Mouse (Mus musculus) kidney, postnatal 14 days (tissue): ENCODE measurements around the gene Gm5089.

Experiments used
- DNase-seq: peaks from one replicate; pipeline ENCODE4 v3.0.0; 2022; ENCODE audit warnings: mixed read lengths

Gene Gm5089

DNA sequence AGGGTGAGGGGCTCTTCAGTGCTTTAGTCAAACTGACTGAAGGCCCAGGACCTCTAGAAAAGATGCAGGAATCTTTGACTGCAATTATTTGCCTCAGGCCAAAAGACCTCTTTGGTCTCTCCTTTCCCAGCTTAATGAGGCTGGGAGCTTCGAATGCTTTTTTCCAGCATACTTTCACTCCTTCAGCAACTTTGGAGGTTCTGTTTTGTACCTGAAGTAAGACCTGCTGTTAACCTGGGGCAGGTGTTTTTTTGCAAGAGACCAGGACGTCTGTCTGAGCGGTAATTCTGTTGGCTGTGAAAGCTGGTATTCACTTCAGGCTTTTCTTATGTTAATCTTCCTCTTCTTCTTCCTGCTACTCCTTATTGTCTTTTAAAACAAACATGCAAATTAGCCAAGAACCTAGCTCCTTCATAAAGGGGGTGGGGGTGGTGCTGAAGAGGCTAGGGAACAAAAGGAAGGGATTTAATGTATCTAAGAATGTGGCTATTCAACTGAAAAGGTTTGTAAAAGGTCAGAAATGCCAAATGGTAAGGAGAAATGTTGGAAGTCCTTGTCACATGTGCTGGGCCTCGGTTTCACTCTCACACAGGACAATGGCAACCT, 34.6 kb downstream of the Gm5089 start:
- DNase-seq = no peak

DNA sequence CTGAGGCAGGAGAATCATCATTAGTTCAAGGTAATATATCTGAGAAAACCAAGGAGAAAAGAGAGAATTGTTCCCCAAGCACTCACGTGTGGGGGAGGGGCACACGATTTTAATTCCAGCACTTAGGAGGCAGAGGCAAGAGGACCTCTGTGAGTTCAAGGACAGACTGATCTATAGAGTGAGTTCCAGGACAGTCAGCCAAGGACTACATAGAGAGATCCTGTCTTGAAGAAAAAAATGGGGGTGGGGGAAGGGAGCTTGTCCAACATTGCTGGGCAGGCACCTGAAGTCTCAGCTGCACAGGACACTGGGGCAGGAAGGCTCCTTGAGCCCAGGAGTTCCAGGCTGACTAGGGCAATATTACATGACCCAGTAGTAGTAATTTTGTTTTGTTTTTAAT, 36.1 kb downstream of the Gm5089 start:
- DNase-seq = no peak

DNA sequence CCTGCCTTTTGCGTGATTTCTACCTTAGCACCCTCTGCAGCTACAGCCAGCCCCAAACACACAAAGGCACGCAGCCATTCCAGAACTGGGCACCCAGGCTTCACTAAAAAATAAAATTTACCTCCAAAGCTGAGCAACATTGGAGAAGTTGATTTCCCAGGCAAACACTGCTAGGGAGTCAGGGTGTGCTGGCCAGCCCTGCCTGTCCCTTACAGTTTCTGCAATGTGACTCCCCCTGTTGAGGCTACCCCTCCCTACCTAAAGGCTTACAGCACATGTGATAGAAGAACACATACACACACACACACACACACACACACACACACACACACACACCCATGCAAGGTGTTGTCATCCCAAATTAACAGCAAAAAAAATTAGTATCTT, 37.4 kb downstream of the Gm5089 start:
- no peak for DNase-seq

DNA sequence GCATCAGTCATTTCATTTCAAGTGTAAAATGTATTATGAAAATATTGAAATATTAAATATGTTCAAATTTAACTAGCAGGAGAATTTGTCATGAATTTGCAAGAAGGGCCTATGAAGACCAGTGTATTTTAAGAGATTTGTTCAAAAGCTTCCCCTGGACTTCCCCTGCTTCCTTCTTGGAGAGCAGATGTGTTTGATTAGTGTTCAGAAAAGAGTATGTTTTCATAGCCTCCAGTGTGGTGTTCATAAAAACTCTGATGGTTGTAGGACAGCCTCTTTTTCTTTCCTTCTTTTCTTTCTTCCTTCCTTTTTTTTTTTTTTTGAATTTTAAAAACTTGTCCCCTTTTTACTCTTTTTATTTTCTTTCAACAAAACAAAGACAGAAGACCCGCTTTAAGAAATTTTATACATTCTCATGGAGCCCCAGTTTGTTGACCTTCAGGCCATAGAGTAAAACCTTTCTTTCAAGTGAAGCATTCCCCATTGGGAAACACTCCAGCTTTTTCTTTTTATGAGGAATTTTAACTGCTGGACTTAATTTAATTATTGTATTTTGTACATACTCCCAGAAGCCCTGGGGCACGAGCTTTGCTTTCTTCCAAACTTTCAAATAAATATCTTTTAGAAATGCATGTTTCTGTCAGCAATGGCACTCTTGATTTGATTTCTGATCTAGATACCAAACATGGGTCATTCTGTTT, 37.9 kb downstream of the Gm5089 start:
- peak; percentile 3 for DNase-seq

DNA sequence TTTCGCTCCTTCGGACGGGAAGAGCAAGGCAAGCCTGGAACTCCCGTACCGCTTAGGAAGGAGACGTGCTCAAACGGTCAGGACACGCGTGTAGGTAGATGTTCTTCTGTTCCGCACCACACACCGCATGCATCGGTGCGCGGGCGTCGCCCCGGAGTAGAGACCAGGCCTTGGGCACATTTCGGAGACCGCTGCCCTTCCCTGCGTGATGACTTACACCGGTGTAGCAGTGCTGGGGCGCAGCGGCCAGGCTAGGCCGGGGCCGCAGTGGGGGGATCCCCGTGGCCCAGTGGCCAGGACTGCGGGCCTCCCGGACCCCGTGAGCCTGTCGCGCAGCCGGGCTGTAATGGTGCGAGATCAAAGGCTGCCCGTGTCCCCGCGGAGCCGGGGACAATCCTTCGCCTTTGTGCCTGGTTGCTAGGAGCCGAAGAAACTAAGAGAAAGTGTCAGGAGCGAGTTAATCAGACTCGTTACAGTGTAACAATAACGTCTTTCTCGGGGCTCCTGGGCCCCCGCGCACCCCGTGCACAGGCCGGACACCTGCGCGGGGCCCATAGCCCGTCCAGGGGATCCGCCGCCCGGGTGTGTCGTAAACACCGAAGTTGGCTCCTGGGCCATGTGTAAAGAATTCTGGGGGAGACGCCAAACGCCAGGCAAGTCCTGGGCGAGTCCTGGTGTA, 44.2 kb downstream of the Gm5089 start:
- peak; percentile 14 for DNase-seq

DNA sequence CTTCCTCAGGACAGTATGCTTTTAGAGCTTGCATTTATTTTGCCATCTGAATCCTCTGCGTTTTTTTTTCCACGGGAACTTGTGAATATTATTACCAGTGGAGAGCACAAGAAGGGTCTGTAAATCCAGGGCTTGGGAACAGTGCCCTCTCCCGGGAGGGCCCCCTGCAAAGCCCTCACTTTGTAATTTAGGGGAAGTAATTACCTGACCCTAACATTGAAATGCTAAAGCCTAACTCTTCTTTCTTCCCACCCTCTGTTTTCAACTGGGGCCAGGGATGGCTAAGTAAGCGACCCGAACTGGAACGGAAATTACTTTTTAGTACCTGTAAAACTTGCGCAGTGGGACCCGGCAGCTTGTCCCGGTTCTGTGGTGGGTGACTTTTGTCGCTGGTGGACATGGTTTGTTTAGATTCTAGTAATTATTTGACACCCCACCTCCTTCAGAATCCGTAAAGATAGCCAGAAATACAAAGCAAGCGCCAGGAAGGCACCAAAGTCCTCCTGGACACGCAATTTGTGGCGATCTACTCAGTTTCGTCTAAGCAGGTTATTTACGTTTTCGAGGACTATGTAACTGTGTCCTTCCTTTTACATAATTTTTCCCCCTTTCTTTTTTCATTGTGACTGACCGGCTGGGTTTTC, 44.9 kb downstream of the Gm5089 start:
- no peak for DNase-seq

DNA sequence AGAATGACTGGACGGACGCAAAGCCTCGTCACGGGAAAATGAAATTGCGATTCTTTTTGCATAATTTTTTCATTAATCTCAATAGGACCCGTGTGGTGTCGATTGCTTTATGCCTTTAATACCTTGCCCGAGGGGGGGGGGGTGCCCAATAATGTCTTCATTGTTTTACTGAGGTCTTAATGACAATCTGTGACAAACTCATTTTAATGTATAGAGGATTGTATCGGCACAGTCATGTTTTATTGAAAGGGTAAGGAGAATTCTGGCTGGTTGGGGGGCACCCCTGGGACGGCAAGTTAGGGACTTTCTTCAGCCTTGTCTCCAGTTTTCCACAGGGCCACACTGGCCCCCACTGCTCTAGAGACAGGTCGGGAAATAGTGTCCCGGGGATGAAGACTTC, 45.7 kb downstream of the Gm5089 start:
- DNase-seq = no peak

DNA sequence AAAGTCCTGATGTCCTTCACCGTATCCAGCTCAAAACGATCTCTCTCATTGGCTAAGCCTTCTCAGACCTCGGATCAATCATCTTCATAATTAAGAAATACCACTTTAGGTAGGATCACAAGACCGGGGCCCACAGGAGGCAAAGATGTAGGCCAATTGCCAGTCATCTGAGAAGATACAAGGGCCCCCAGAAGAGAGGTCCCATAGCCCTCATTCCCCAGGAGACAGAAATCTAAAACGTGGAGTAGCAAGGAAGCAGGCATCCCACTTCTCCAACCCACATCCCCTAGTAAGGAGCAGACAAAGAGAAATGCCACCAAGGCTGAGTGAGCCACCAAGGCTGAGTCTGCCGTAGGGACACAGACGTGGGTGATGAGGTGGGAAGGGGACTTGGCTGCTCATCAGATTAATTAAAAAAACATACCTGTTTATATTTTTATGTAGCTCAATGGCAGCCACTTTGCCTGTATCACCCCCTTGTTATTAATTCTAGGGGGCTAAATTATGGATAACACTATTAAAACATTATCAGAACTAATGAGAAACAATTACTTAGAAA, 46.2 kb downstream of the Gm5089 start:
- DNase-seq = no peak

DNA sequence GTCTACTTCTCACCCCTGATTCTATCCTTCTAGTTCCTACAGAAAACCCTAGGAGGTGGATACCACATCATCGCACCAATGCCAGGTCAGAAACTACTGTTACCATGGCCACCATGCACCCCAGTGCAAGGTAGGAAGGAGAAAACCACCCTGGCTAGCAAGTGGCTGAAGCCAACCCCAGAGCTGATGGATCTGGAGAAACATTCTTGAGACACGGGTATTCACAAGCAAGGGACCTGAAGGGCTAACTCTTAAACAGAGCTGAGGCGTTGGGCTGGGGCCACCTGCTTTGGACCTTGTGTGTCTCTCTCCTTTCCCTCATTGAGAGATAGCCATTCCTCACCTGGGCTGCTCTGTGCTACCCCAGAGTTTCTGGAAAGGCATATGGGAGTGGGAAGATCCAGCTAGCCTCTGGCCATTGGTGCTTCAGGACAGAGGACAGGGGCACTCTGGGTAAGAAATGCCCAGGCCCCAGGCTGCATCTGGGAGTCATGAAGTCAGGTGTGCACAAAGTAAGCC, 47.4 kb downstream of the Gm5089 start:
- DNase-seq = no peak

DNA sequence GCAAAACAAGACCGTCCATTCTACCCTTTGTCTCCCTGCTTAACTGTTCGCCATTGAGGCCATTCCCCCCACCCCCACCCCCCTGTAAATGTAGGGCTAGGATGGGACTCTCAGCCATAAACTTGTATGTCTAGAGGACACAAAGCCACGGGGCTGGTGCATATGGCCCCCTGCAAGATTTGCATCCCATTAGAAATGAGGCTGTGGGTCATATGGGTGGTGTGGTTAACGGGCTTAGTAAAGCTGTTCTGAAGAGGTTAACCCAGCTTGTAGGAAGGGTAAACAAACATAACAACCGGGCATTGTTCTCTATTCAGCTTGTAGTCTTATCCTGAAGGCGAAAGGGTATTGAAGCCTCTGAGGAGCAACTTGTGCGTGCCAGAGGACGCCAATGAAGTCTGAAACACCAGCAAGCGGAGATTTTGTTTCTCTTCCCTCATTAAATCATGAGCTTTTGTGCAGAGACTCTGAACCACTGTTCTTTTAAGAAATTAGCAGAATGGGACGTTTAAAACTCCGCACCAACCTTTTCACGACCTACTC, 48.1 kb downstream of the Gm5089 start:
- DNase-seq = no peak

DNA sequence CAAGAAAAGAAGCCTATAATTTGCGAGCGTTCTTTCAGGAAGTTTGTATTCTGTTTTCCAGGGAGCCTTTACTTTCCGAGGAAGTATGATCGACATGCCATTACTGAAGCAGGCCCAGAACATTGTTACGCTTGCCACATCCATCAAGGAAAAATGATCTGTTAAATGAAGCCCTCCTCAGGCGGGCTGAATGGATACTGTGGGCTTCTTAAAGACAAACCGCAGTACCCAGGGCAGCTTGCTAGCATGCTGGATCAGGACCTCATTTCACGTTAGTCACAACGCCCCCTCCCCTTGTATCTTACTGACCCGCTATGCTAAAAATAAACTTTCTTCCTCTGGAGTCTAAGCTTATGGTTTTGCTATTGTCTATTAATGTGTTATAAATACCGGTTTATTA, 49.0 kb downstream of the Gm5089 start:
- no peak for DNase-seq

DNA sequence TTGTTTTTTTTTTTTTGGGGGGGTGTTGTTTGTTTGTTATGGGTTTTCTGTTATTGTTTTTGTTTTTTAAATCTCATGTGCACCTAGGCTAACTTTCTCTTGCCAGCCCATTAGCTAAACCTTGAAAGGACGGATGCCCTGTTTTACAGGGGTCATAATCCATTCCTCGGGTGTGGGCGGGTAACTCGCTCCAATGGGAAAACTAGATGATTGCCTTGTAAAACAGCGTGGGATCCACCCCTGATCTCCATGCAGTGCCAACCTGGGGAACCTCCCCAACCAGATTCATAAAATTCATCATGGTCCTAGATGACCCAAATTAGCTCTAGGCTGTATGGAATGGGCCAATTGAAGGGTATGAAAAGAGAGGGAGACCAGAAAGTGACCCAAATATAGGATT, 51.0 kb downstream of the Gm5089 start:
- DNase-seq = no peak

DNA sequence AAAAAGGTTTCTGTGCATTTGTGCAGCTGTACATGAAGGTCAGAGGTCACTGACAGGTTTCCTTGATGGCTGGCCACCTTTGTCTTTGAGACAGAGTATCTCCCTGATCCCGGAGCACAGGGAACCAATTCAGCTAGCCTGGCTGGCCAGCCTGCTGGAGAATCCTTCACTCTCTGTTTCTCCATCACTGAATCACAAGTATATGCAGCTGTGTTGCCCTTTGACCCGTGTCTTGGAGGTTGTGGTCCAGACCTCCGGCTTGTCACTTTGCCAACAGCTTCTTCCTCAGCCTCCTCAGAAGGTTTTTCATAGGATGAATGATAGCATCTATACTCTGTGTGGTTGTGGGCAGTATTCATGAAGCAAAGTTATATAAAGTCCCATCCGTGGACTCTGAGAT, 52.2 kb downstream of the Gm5089 start:
- no peak for DNase-seq

DNA sequence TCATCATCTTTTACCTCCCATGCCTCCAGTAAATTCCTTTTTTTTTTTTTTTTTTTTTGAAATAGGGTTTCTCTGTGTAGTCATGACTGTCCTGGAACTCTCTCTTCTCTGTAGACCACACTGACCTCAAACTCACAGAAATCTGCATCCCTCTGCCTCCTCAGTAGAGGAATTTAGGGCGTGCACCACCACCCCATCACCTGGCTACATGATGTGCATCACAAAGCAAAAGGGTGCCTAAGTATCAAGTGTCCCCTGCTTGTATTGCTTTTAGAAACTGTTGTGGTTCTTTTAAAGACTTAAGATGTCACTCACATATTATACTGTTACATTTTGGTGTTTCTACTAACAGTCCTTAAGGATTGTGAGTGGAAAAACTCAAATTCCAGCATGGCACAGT, 57.8 kb downstream of the Gm5089 start:
- no peak for DNase-seq

DNA sequence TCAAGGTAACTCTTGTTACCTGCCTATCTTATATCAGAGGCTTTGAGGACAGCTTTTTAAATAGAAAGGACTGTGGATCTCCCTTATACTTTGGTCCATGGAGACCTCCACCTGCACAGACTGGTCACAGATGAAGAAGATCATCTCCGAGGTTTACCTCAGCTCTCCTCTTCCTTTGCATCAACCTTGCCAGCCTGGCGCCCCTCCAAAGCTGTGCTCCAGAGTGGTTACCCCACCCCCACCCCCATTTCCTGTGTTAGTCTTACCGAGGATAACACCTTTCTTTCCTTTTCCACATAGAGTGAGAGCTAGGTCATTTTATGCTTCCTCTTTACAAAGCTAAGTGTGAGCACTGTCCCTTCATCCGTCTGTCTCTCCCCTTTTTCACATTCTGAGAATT, 60.0 kb downstream of the Gm5089 start:
- no peak for DNase-seq

DNA sequence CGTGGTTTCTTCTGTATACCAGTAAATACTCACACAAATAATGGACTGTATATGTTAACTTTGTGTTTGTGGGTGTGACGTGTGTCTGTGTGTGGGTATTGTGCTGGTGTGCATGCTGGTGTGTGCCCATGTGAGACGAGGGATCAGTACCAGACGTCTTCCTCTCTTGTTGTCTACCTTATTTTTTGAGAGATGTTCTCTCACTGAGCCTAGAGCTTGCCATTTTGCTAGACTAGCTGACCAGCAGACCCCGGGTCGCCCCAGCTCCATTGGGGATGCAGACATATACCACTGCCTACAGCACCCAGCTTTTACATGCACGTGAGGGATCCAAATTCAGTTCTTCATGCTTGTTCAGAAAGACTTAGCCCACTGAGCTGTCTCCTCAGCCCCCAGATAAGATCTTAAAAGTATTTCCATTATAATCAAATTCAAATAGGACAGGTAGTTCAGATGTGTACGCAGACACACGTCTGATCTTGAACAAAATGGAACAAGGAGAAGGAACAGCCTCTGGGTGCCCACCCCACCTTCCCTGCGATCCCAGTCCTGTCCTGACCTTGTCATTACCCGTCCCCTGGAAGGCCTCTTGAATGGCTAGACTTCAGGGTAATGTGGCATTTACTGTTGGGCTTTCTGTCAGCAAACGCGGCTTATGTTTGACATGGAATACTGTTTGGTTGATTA, 61.1 kb downstream of the Gm5089 start:
- no peak for DNase-seq

DNA sequence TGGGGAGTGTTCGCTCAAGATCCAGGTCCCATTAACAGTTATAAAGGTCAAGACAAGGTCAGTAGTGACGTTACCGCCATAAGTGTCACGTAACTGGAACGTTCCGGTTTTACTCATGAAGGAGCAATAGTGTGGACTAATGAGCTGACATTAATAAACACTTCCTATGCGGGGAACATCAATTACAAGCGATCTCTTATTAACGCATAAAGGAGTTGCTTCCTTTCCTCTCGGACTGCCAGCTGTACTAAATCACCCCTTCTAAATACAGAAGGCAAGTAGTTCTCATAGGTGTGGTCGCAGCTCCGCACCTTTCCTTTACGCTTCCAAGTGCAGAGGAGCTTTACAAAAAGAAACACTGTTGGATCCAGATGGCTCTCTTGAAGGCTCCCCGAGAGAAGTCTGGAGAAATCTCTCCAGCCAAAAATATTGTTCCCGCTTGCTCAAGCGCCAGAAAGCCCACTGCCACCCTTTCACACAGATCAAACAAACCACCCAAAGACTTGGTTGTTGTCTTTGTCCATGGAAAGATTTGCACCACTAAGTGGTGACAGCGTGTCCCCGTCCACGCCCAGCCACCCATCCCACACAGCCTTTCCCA, 62.4 kb downstream of the Gm5089 start:
- DNase-seq = no peak

DNA sequence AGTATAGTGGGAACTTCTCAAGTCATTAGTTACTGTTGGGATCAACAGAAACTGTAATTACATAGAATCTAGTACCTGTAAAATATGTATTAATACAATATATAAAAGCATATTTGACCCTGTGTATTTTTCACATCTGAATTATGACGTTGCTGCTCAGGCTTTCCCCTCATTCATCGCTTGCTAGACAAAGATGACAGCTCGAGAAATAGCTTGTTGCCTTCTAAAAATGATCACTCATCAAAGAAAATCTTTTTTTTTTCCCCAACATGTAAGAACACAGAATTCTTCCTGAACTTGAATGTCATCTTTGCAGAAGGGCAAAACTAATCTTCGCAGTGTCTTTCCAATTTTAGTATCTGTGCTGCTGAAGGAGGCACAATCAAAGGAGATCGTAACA, 63.1 kb downstream of the Gm5089 start:
- DNase-seq = no peak

DNA sequence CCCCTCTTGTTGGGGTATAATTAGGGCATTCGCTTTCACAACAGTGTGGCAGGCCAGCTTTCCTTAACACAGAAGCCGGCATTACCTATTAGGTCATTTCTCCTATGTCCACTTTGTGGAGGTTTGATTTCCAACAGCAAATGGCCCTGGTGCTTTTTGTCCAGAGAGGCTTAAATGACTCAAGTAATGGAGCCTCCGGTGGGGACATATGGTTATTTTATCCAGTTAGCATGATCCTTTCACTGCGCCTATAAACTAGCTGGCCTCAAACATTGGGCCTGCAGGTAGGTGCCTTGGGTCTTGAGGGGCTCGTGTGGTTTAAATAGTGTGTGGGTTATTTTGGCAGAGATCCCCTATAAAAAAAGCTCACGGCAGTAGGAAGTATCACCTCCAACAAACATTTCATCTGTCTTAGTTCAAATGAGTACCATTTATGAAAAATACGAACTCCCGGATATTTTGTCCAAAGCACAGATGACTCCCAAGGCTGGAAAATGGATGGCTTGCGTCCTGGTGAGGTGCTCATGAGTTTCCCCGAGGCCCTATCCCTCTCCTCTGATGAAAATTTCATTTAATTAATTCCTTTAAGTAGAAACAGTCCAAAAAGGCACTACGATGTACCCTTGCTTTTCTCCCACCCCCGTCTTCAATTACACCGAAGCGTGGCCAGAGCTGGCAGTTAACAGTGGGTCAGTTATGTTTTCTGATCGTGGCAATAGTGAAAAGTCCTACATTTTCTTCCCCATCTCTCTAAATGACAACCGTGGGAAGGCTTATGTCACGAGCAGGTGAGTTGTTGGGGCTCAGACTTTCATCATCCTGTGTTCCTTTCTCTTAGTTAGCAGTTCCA, 64.4 kb downstream of the Gm5089 start:
- DNase-seq = no peak

DNA sequence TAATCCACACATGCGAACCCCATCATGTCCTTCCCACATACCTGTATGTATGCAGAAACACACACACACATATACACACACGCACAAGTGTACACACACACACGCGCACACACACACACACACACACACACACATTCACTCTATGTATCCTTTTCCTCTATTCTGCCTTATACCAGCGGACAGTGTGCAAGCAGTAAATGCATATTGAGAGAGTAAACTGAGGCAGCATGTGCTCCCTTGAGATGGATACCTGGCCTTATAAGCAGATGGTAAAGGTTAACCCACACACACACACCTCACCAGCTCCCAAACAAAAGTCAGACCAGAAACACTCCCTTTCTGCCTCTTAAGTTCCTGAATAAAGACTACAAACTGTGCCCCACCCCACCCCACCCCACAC, 65.2 kb downstream of the Gm5089 start:
- DNase-seq = no peak

DNA sequence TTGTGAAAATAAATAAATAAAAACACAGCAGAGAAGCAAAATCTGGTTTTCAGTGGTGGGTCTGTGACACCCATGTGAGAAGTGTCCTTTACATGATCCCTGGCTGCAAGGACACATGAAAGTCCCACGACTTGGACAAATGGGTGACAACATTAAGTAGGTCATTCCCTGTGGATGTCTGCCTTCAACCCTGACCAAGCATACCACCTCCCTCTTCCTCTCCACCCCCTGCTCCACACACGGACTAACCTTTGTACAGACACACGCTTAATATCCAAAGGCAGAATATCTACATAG, 65.7 kb downstream of the Gm5089 start:
- no peak for DNase-seq
